Mouse (Mus musculus) spleen, adult 2 months (tissue): ENCODE measurements at regions not wholly inside any gene's neighbourhood (a gene's known extent, or its start where the extent isn't known, plus 50 kb on each side); places are given as distances from the start of the nearest gene placed in this dataset.

ENCODE experiments used
- CTCF ChIP-seq: fragments of 200-500 bp; IDR thresholded peaks from 2 replicates; pipeline ENCODE4 v1.5.1; 2011; ENCODE audit warnings: mild to moderate bottlenecking, inconsistent platforms; ENCODE audit not compliant: insufficient read depth, insufficient read length, insufficient replicate concordance; ENCODE audit errors: extremely low read depth
- POLR2A ChIP-seq: fragments of 200-500 bp; IDR thresholded peaks from 2 replicates; pipeline ENCODE4 v1.6.1; 2011; ENCODE audit warnings: low read depth, low read length, inconsistent platforms

DNA sequence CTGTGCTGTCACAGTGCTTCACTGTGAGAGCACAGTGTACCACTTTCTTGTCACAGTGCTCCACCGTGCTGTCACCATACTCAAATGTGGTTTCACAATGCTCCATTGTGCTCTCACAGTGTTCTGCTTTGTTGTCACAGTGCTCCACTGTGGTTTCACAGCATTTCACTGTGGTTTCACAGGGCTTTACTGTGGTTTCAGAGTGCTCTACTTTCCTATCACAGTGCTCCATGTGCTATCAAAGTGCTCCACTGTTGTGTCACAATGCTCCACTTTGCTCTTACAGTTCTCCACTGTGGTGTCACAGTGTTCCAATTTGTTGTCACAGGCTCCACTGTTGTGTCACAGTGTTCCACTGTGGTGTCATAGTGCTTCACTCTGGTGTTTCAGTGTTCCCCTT, 63.6 kb upstream of the Trpm1 start:
- TF ChIP-seq CTCF (no peak), POLR2A (no peak)
